Mouse (Mus musculus) lung, adult 2 months (tissue): ENCODE data around the gene 4931429L15Rik.

Experiments
- CTCF ChIP-seq: fragments of 200-500 bp; IDR thresholded peaks from 2 replicates; pipeline ENCODE4 v1.5.1; 2011; ENCODE audit warnings: mild to moderate bottlenecking, low read length, control low read depth; ENCODE audit not compliant: insufficient read depth
- POLR2A ChIP-seq: fragments of 200-500 bp; IDR thresholded peaks from 2 replicates; pipeline ENCODE4 v1.6.1; 2011; ENCODE audit warnings: low read depth, mild to moderate bottlenecking, control low read depth, low read length, borderline replicate concordance; ENCODE audit errors: extremely low read depth

- TF ChIP-seq POLR2A (no peak), CTCF (no peak; the same call in 1 of the 2 replicates)
Observed at GRCm38 (mm10) chr9:46353992-46354391, 34.2 kb upstream of the 4931429L15Rik start.
